Mouse (Mus musculus): Measurements from ENCODE around the gene Peak1. TPM values are rescaled to one million over a fixed set of nuclear protein-coding genes. Genes with fewer than 3 reads are reported as not detected.

Gene Peak1
- total RNA-seq, 2 experiments from 2014 or later, result 1.4 to 3.8 TPM

DNA sequence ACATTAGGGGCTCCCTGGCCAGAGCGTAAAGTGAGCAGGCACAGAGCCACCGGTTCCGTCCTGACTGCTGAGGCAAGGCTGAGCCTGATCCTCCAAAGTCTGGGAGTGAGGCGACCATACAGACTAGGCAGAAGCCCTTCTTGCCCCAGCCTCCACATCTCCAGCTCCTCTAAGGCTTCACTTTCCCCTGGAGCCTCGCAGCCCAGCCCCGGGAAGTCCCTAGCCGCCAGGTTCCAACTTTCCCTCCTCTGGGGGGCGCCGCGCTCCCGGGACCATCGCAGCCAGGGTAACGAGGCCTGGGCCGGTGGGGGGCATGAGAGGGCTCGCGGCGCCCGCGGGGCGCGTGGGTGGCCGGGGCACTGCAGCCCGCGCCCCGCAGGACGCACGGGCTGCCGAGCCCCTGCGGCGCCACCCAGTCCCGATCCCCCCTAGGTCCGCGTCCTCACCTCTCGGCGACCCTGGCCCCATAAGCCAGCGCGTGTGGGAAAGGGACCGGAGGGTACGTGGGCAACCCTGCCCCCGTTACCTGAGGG is 386 bp downstream of the Peak1 start:
- peak; percentile 14; the same call in 1 of the 2 replicates for ATAC-seq (replicated peaks; ENCODE audit: low FRiP score, poor library complexity, severe bottlenecking)

DNA sequence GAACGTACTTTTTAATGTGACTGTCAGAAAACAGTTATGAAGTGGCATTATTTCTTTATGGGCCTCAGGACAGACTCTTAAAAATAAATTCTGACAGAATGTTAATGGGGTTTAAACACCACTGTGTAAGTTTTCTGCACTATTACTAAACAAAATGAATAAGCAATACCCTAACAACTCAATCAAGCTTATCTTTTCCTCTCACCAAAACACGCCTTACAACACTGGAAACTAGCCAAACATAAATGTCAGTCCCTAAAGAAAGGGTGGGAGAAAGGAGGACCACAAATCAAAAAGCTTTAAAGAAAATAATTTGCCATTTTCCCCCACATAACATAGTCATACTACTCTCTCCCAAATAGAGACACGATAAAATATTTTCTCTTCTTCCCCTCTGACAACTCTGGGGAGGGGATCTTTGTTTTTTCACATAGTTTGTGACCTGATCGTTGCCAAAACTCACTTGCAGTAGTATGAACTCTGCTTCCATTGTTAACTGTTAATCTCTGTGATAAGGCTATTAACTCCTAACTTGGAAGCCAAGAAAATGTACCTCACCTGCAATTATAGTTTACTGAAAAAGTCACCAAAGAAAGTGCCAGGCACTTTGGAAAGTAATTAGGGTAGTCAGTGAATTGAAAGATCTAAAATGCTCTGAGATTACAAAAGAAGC is 1.8 kb downstream of the Peak1 start:
- ATAC-seq (replicated peaks; ENCODE audit: low FRiP score, poor library complexity, severe bottlenecking), result no peak

DNA sequence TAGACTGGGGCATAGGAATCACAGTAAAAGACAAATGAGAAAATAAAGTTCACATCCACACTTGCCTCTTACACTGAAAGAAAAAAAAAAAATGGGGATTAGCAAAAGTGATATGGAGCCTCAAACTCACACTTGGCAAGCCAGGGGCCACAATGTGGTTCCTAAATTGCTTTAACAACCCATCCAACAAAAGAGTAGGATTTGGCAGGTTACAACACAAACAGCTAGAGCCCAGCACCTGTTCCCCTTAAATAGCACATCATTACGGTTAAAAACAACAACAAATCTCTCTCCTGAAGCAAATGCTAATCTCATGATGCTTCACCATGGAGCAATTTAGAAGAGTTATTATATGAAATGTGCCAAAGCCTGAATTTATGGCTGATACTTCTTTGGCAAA is 2.5 kb downstream of the Peak1 start:
- ATAC-seq (replicated peaks; ENCODE audit: low FRiP score, poor library complexity, severe bottlenecking), result no peak

DNA sequence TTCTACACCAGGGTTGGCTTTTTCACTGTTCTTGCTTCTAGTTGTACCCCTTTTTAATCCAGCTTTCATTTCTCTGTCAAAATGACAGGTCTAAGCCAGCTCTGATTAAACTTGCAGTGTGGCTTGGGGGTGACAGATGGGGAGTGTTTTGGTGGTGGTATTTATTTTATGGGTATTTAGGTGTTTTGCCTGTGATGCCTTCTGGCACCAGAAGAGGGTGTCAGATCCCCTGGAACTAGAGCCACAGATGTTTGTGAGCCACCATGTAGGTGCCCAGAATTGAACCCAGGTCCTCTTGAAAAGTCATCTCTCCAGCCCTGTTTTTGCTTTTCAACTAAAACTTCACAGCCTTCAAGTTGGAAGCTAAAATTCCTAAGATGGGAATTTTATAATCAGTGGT is 3.5 kb downstream of the Peak1 start:
- ATAC-seq (replicated peaks; ENCODE audit: low FRiP score, poor library complexity, severe bottlenecking), result no peak

DNA sequence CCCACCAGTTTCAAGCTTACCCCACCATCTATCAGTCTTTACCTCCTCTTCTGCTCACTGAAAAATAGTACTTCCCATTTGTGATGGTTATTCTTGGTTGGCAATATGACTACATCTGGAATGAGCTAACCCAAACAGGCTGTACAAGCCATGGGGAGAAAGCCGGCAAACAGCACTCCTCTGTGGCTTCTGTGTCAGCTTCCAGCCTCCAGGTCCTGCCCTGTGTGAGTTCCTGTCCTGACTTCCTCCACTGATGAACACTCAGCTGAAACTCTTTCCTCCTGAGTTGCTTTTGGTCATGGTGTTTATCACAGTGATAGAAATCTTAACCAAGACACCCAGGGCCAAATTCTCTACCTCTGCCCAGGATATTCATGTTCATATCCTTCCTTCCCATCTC is 5.2 kb downstream of the Peak1 start:
- ATAC-seq (replicated peaks; ENCODE audit: low FRiP score, poor library complexity, severe bottlenecking), result no peak

DNA sequence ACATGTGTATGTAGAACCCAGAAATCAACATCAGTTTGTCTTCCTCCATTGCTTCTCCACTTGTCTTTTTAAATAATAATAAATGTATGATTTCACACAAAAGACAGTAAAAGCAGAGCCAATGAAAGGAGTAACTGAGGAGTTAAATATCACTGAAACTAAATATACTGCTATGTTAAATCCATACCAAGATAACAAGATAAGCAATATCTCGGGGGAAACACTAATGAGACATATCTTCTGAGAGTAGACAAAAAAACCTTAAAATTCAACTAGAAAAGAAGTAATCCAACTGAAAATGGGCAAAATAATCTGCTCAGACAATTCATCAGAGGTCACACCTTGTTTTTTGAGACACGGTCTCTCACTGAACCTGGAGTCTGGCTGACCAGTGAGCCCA is 7.9 kb downstream of the Peak1 start:
- ATAC-seq (replicated peaks; ENCODE audit: low FRiP score, poor library complexity, severe bottlenecking), result no peak

DNA sequence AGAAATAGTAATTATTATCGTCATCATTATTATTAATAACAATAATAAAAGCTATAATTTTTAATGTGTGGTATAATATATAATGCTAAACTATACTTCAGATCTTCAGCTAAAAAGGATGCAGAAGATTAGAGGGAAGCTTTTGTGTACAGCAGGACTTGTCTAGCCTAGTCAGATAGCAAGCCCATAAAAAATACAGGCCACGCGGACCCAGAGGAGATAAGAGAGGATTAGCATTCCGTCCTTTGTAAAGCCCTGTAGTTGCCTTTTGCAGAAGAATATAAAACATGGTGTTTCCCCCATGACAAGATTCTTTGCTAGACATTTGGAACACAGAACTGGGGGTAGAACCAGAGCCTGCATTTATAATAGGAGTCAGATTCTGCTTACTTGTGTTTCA is 13.2 kb downstream of the Peak1 start:
- no peak for ATAC-seq (replicated peaks; ENCODE audit: low FRiP score, poor library complexity, severe bottlenecking)

DNA sequence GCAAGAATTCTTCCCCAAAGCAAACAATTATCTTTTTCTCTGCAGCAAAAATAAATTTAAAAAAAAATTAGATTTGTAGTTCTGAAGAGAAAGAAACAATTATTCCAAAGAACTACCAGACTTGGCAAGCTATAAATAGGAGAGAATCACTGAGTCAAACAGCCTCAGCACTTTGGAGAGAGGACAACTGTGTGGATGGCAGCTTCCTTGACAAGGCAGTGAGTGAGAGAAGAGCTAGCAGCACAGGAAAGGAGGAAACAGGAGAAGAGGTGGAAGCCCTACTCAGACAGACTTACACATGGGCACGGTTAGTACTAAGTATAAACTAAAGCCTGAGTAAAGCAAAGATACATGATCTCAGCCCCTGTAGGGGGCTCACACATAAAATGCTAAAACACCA is 21.6 kb downstream of the Peak1 start:
- no peak for ATAC-seq (replicated peaks; ENCODE audit: low FRiP score, poor library complexity, severe bottlenecking)

DNA sequence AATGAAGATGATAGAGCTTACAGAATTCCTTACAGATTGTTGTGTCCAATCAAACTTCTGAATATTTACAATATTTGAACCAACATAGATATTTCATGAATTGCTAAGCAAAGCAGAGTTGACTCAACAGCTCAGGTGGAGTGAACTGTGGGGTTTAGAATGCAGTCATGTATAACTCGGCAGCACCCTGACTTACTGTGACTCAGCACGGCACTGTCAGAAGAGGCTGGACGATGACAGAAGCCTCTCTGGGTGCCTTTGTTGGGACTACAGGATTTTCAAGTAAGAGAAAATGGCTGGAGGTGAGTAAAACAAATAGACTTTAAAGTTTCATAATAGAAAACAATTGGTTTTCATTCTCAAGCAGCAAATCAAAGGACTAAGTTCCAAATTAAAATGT is 25.0 kb downstream of the Peak1 start:
- no peak for ATAC-seq (replicated peaks; ENCODE audit: low FRiP score, poor library complexity, severe bottlenecking)

DNA sequence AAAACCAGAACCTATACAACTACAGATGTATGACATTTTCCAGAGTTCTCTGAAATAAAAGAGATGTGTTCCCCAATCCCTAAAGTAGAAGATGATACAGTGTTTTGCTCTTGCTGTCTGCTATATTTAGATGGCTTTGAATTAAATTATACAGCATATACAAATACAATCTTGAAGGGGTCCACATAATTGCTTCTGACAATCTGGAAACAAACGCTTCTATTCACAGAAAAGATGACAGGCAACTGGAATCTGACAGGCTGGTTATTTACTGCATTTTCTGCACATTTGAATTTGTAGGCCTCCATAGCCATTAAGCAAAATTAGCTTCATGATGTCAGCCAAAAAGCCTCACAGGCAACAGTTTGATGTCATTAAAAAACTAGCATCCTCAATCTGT is 35.1 kb downstream of the Peak1 start:
- no peak for ATAC-seq (replicated peaks; ENCODE audit: low FRiP score, poor library complexity, severe bottlenecking)

DNA sequence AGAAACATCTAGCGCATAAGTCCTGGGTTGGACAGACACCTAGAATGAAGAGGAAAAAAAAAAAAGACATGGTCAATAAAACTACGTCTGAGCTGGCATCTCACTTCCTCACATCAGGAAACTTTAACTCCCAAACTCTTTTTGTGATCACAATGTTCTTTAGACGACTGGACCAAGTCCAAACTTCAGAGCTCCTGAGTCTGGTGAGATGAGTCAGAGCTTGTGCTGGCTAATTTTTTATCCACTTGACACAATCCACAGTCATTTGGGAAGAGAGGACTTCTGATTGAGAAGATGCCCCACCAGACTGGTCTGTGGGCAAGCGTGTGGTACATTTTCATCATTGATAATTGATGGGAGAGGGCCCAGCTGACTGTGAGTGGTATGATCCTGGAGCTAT is 43.5 kb downstream of the Peak1 start:
- no peak for ATAC-seq (replicated peaks; ENCODE audit: low FRiP score, poor library complexity, severe bottlenecking)

DNA sequence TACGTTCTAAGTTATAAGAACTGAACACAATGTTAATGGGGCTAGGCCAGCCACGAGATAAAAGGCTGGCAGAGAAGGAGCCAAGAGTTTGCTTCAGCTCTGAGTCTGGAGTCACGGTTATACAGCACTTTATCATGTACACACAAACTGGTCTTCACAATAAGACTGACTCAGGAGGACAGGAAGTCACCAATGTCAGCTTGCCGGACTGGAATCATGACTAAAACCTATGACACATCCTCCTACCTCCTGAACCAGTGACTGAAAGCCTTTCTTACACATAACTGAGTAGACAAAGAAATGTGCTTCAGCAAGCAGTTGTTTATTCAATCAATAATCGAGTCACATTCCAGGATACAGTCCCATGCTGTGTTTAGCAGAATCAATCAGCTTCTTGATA is 47.2 kb downstream of the Peak1 start:
- ATAC-seq (replicated peaks; ENCODE audit: low FRiP score, poor library complexity, severe bottlenecking), result no peak

DNA sequence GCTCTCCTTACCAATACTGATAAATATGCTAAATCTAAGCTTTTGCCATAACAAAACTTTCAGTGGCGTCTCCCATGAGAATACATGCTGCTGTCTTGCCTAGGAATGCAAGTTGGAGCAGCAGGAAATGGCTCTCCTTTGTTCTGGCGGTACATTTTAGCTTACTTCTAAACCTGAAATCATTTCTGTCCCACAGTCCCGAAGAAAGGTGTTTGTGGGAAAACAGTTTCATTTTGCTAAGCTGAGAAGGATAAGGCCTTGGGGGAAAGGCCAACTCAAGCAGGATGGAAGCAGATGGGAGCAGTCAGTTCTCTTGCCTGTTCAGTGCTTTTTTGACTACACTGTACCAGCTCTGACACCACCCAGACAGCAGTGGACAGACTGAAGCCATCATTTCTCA is 49.1 kb downstream of the Peak1 start:
- ATAC-seq (replicated peaks; ENCODE audit: low FRiP score, poor library complexity, severe bottlenecking), result no peak

DNA sequence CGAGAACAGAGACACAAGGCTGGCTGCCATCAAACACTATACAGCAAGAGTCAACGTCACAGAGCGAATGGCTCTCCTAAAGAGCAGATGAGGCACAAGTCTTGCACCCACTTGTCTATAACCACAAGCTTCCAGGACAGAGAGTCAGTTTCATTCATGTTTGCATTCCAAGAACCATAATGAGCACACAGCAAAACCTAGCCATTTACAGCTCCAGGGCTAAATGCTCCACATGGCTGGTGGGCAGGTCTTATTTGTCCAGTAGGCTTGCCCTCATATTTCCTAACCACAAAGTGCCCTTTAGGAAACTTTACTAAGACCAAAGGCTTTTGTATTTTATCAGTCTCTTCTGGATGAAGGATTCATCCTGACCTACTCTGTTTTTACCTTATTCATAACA is 54.6 kb downstream of the Peak1 start:
- no peak for ATAC-seq (replicated peaks; ENCODE audit: low FRiP score, poor library complexity, severe bottlenecking)

DNA sequence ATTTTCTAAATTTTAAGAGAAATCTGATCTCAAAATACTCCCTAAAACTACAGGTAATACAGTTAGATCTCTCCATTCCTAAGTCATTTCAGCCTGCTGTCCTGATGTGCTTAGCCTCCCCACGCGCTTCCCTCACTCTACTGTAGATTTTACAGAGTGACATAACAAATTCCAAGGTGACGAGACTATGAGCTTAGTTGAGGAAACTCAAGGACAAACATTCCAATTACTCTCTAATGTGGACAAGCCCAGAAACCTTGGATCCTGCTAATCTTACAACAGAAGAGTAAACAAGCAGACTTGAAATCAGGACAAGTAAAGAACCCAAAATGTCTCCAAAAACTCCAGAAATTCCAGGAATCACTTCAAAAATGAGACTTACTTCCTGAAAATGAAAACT is 58.6 kb downstream of the Peak1 start:
- no peak for ATAC-seq (replicated peaks; ENCODE audit: low FRiP score, poor library complexity, severe bottlenecking)

DNA sequence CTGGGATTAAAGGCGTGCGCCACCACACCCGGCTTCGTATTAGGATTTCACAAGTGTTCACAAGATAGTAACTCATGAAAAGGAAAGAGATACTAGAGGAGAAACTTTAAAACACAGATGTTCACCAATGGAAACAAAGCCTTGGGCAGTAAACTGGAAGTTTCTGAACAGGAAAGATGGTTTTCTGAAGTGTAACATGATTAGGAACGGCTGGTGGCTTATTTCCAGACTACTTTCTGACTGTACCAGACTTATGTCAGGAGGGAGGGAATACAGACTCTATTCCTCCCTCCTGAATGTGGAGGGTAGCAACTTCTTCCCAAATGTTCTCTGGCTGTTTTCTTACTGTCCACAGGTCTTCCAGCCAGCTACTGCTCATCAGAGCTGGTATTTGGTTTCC is 62.7 kb downstream of the Peak1 start:
- no peak for ATAC-seq (replicated peaks; ENCODE audit: low FRiP score, poor library complexity, severe bottlenecking)

DNA sequence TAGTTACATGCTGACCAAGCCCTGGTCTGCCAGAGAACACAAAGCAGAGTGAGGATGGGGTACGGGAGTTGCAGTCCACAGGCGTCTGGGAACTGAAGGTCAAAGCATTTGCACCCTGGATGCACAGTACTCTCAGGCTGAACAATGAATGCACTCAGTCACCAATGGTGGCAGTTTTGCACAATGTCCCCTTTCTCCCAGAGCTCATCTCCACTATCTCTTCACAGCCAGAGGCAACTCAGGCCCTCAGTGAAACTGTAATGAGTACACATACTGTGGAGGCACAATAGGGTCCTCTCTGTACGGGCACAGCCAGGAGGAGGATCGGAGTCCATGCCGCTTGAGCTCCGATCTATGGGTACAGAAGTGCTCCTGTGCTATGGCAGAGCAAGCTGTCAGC is 71.5 kb downstream of the Peak1 start:
- ATAC-seq (replicated peaks; ENCODE audit: low FRiP score, poor library complexity, severe bottlenecking), result no peak

DNA sequence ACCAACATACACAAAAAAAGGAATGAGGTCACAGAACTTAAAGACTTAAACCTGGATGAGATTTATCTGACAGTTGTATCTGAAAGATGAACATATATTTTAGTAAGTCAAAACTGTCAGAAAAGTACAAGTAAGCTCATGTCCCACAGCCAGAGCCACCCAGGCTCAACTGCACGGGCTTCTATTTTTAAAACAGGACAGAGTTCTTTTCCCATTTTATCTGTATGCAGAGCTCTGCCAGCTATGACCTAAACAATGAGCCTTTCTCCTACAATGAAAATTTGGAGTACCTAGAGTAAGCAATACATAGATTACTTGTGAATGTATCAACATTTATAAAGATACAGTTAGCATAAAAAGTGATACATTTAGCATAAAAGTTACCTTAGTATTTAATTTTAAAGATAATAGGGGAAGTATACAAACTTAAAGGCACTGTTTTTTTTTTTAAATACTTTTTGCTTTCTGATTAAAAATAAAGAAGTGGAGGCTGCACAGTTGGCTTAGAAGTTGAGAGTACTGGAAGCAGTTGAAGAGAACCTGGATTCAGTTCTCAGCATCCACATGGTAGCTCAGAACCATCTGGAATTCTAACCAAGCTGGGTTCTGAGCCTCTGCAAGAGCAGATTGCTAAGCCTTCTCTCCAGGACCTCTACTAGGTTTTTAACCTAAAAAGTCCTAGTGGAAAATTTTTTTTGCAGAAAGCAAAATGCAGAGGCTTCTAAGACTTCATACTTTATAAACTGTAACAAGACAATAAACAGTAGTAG is 78.3 kb downstream of the Peak1 start:
- ATAC-seq (replicated peaks; ENCODE audit: low FRiP score, poor library complexity, severe bottlenecking), result no peak

DNA sequence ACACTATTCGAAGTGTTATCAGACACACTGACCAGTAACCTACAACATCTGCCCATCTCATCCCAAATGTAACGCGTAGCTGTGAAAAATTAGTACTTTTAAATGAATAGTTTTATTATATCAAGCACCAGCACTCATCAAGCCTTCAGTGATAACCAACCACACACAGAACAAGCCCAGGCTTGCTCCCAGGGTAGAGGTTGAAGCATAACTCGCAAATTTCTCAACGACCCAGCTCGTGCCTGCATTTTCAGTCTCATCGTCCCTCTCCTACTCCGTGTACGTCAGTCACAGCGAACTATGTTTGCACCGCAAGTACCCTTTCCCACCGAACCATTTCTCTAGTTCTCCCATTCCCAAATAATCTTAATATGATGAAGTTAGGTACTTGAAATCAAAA is 83.5 kb downstream of the Peak1 start:
- no peak for ATAC-seq (replicated peaks; ENCODE audit: low FRiP score, poor library complexity, severe bottlenecking)

DNA sequence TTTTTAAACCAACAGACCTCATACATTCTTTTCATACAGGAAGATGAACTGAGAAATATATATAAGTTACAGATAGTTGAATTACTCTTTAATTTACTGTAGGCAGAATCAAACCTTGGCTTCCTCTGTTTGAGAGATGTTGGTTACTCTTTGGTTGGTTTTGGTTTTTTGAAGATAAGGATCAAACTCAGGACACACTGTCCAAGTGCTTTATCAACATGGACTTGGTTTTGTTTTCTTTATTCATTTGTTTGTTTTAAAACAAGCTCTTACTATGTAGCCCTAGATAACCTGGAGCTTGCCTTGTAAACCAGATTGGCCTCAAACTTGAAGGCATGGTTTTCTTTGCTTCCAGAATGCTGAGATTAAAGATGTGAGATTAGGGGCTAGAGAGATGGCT is 85.1 kb downstream of the Peak1 start:
- no peak for ATAC-seq (replicated peaks; ENCODE audit: low FRiP score, poor library complexity, severe bottlenecking)

DNA sequence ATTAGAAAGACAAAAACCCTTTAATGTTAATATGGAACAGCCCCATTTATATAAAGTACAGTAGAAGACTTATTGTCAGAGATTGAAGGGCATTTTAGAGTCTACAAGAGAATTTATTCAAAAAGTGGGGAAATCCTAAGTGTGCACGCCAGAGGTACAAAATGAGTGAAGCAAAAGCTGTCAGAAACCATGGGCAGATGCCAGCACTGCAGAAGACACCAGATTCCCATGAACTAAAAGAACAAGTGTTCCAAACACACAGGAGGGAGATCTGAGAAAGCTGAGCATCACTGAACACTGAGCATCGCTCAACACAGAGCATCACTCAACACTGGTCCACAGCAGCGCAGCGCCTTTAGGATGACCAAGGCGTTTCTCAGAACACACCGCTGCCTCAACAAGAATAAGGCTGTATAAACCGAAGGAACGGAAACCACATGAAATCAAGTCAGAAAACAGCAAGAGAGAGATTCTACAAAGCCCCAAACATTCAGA is 91.3 kb downstream of the Peak1 start:
- no peak for ATAC-seq (replicated peaks; ENCODE audit: low FRiP score, poor library complexity, severe bottlenecking)
